Comparison of ENCODE assay signal across 15 mouse cellular contexts in the genomic region with DNA sequence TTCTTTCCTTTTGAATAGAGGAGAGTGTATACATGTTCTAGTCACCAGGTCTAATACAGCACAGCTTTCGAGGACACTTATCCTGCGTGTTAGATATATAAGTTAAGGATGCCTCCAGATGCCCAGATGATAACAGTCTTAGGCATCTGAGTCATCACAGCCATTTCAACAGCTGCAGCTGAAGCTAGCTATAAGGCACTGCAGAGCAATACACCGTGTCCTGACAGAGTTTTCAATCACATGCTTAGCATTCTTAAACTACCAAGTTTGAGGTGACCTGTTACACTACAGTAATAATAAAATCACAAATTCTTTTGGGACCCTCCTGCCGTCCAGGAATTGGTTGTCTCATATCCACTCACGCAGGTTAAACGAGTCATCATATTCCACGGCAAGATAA.
"Had no signal": no experiment of that assay in that cellular context is flagged by ENCODE, and none has a peak within 500 bp of the region (broad histone marks: within the 10 kb centered on the region; RNA-seq: fewer than 3 reads in every experiment).

No protein-coding gene starts in this region.

- H3K27ac ChIP-seq: kidney, embryonic 15.5 days; limb, embryonic 13.5 days; liver, embryonic 14.5 days; midbrain, embryonic 12.5 days; neural tube, embryonic 13.5 days; stomach, embryonic 15.5 days had no signal

- H3K4me3 ChIP-seq: kidney, embryonic 15.5 days; limb, embryonic 13.5 days; megakaryocyte, embryonic 14.5 days; midbrain, embryonic 12.5 days; neural tube, embryonic 13.5 days; stomach, embryonic 15.5 days had no signal

- H3K4me1 ChIP-seq: kidney, embryonic 15.5 days; limb, embryonic 13.5 days; stomach, embryonic 15.5 days had no signal

- H3K36me3 ChIP-seq: kidney, embryonic 15.5 days; limb, embryonic 13.5 days; midbrain, embryonic 12.5 days; neural tube, embryonic 13.5 days; stomach, embryonic 15.5 days had no signal

- H3K9me3 ChIP-seq: kidney, embryonic 15.5 days; limb, embryonic 13.5 days; megakaryocyte, embryonic 14.5 days; midbrain, embryonic 12.5 days; neural tube, embryonic 13.5 days; stomach, embryonic 15.5 days had no signal

- H3K9ac ChIP-seq: kidney, embryonic 15.5 days; limb, embryonic 13.5 days; liver, embryonic 14.5 days; midbrain, embryonic 12.5 days; neural tube, embryonic 13.5 days; stomach, embryonic 15.5 days had no signal

- ATAC-seq: midbrain, embryonic 16.5 days had no signal

- DNase-seq: kidney, postnatal 14 days; left cerebral cortex, postnatal 4 days; lung, adult 18-20 months; lung, postnatal 4 days; right cerebral cortex, postnatal 14 days; thymus, adult 2 months; thymus, postnatal 25 days had no signal

- H3K27me3 ChIP-seq: kidney, embryonic 15.5 days; limb, embryonic 13.5 days; megakaryocyte, embryonic 14.5 days; midbrain, embryonic 12.5 days; neural tube, embryonic 13.5 days; stomach, embryonic 15.5 days had no signal

- H3K4me2 ChIP-seq: kidney, embryonic 15.5 days; limb, embryonic 13.5 days; midbrain, embryonic 12.5 days; neural tube, embryonic 13.5 days; stomach, embryonic 15.5 days had no signal
